Mouse (Mus musculus) heart, adult 10 weeks (tissue): ENCODE results near the gene Nemp1. TPM values are rescaled to one million over a fixed set of nuclear protein-coding genes. Genes with fewer than 3 reads are reported as not detected.

Experiments
- polyA plus RNA-seq: library from polyadenylated mRNA; stranded (reverse); fragments of 350-450 nt; fragmentation: Illumina TruSeq; extraction: RNeasy Lipid Tissue Mini Kit (QIAGEN cat#74804); gene quantifications from one replicate; pipeline ENCODE4 v1.2.3, GENCODE M21; 2014; ENCODE audit warnings: low read depth, low replicate concordance

Gene Nemp1
- polyA plus RNA-seq, result 5.4 TPM

DNA sequence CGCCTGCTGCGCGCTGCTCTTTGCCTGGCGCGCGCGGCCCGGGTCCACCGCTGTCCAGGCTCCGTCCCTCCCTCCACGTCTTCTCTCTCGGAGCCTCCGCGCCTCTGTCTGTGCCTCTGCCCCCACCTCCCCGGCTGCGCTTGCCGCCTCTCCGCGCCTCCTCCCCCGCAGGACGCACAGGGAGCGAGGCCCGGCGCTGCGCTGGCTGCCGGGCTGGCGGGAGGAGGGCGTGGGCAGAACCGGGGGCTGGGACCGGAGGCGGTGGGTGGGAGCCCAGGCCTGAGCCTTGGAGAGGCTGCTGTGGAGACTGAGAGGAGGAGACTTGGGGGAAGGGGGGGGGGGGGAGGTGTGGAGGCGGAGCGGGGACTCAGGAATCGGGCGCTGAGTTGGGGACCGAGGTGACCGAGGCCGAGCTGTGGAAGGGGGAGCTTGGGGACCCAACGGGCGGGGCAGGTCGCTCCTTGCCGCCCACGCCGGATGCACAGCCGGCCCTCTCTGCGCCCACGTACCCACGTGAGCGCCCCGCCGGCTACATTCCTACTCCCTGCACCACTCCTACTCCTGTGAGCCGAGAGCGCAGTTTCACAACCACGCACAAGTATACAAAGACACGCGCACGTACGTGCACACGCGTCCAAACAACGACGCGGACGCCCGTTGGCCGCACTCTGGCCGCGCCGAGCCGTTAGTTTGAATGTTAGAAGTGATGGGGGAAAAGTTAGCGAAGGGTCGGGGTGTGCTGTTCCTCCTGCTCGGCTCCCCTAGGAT, at the start of gene Nemp1:
Gene Nemp1 (plus strand): TSS at position 401 of the 768 bp plus-strand sequence.

GRCm38 (mm10) chr10:127620406-127621190, 46.1 kb upstream of the Nemp1 start, which contains the start of gene Lrp1:
Gene Lrp1, minus strand, starts transcription at chr10:127621148.

GRCm38 (mm10) chr10:127642772-127643552, 23.7 kb upstream of the Nemp1 start, which contains the start of gene Stat6:
Gene Stat6, plus strand, starts transcription at chr10:127642986.

DNA sequence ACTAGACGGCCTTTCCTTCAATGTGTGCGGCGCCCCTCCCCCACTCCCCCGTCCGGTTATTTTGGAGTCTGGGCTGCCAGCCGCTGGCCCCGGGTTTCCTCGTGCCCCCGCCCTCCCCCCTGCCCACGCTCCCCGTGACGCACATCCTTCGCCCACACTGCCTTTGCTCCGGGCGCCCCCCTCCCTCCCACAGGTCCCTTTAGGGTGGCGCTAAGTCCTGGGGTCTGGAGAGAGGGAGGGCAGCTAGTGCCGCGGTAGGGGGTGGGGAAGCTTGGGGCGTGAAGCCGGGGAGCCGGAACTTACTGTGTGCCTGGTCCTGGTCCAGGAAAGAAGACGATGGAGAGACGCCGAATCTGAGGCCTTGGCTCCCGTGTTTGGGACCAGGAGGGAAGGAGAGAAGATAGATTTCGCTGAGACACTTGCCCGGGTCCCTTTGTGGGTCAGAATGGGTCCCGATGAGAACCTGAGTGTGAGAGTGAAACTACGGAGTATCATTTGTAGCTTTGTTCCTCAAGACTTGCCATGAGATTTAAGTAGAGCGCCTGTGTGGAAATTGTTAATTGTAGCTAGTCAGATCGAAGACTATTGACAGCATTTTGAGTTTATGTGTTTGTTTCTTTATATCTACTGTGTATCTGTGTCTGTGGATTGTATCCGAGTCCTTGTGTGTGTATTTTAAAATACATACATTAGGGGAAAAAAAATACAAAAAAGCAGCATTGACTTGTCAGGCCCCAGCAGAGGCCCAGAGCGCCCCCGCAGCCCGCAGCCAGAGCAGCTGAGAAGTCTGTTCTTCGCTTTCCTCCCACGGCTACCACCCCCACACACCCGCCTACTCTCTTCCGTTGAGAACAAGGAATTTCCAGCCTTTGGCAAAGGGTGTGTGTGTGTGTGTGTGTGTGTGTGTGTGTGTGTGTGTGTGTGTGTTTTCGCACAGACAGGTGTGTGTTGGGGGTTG, 1.7 kb downstream of the Nemp1 start, which contains the start of gene Nab2:
Gene Nab2 (minus strand): TSS at position 476 of the 958 bp plus-strand sequence.

GRCm38 (mm10) chr10:127704766-127705220, 38.1 kb downstream of the Nemp1 start, which contains the start of gene Myo1a:
Gene Myo1a, plus strand, starts transcription at chr10:127705170.

DNA sequence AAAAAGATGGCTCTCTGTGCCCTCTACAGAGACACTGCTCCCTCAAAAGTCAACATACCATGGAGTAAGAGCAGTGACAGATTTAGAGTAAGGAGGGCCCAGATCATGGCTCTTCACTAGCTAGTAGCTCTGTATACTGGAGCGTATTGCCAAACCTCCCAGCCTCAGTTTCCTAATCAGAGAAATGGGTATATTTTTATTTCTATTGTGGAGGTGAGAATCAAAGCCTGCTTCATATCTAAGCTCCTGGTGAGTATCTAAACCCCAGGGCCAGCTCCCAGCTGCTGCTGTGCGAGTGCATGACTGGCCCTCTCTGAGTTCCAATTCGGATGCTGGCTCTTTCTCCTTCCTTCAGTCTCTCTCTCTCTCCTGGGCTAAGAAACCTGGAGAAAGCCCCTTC, 57.5 kb downstream of the Nemp1 start, which contains the start of gene Tac2:
Gene Tac2 (plus strand): TSS at position 301 of the 400 bp plus-strand sequence.

GRCm38 (mm10) chr10:127739083-127739660, 72.5 kb downstream of the Nemp1 start, which contains the start of gene Zbtb39:
Gene Zbtb39, plus strand, starts transcription at chr10:127739538.

Other genes with a start within 250 kb of the Nemp1 start
- gene Stac3, start 165.2 kb upstream of the Nemp1 start, polyA plus RNA-seq, result 1.7 TPM
- gene Ndufa4l2, start 151.9 kb upstream of the Nemp1 start, polyA plus RNA-seq, result 37.8 TPM
- gene Shmt2, start 144.5 kb upstream of the Nemp1 start, polyA plus RNA-seq, result 47.5 TPM
- not detected for gene Nxph4, start 132.3 kb upstream of the Nemp1 start, polyA plus RNA-seq
- gene Lrp1, start 45.8 kb upstream of the Nemp1 start, polyA plus RNA-seq, result 87.8 TPM
- 48.3 TPM for gene Stat6, start 23.9 kb upstream of the Nemp1 start, polyA plus RNA-seq
- gene Nab2, start 1.7 kb downstream of the Nemp1 start, polyA plus RNA-seq, result 10.6 TPM
- 0.34 TPM for gene Myo1a, start 38.3 kb downstream of the Nemp1 start, polyA plus RNA-seq
- not detected for gene Tac2, start 57.6 kb downstream of the Nemp1 start, polyA plus RNA-seq
- 4.4 TPM for gene Zbtb39, start 72.6 kb downstream of the Nemp1 start, polyA plus RNA-seq
- gene Gpr182, start 84.8 kb downstream of the Nemp1 start, polyA plus RNA-seq, result 4.0 TPM
- gene Rdh1, start 92.8 kb downstream of the Nemp1 start, polyA plus RNA-seq, result not detected
- gene Rdh16f1, start 92.9 kb downstream of the Nemp1 start, polyA plus RNA-seq, result not detected
- 0.31 TPM for gene Rdh9, start 109.5 kb downstream of the Nemp1 start, polyA plus RNA-seq
- not detected for gene Rdh16, start 134.3 kb downstream of the Nemp1 start, polyA plus RNA-seq
- gene Rdh19, start 183.0 kb downstream of the Nemp1 start, polyA plus RNA-seq, result not detected
- gene Rdh16f2, start 199.6 kb downstream of the Nemp1 start, polyA plus RNA-seq, result not detected
- 0.63 TPM for gene Rdh7, start 221.9 kb downstream of the Nemp1 start, polyA plus RNA-seq
- gene Sdr9c7, start 231.6 kb downstream of the Nemp1 start, polyA plus RNA-seq, result not detected